Mouse (Mus musculus) bone marrow macrophage, adult 2 months (primary cell): Measurements from ENCODE around the gene Fis1.

Experiments used
- CTCF ChIP-seq: IDR thresholded peaks from 2 replicates; pipeline ENCODE4 v1.5.1; 2012; ENCODE audit warnings: low read depth, mild to moderate bottlenecking, low read length, moderate library complexity
- POLR2A ChIP-seq: IDR thresholded peaks from 2 replicates; pipeline ENCODE4 v1.6.1; 2012; ENCODE audit warnings: mild to moderate bottlenecking, low read depth, low read length, borderline replicate concordance

DNA sequence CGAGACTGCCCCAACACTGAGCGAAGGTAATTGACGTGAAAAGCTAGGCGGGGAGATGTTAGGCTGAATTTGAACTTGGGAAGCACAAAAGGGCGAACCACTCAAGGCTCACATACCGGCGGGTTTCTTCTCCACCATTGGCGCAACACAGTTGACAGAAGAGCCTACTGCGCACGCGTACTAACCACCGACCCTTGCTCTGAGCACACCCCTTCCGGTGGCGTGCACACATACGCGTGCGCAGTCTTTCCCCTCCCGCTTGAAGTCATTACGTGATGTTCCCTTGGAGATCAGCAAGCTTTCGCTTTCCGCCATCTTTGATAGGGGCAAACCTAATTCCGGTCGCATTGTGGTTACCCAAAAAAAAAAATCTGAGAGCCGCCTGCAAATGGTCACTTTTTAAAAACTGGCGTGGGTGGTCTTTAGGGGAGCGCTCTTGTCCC is 33.6 kb downstream of the Fis1 start, which contains the start of gene Plod3:
- TF ChIP-seq POLR2A (no peak), CTCF (no peak)
